Mouse (Mus musculus): ENCODE measurements at regions not wholly inside any gene's neighbourhood (a gene's known extent, or its start where the extent isn't known, plus 50 kb on each side); places are given as distances from the start of the nearest gene placed in this dataset.

- TF ChIP-seq POLR2A (IDR thresholded peaks at IDR 0.05; ENCODE audit: low read depth, low read length) (no peak), CTCF (IDR thresholded peaks at IDR 0.05; ENCODE audit: borderline replicate concordance, insufficient read depth, low read length) (no peak)
Measured at GRCm38 (mm10) chr12:16260501-16260900, 350.3 kb downstream of the Lpin1 start.
